Mouse (Mus musculus) stomach, adult 2 months (tissue): ENCODE results near the gene Gga1. TPM values are rescaled to one million over a fixed set of nuclear protein-coding genes. Genes with fewer than 3 reads are reported as not detected.

Experiments used
- polyA plus RNA-seq: library from polyadenylated mRNA; depleted of rRNA; stranded (reverse); fragments of >200 nt; gene quantifications from 2 replicates; pipeline ENCODE4 v1.2.3, GENCODE M21; 2012; rRNA removed

Gene Gga1
- polyA plus RNA-seq: 70.1 and 87.7 TPM in 2 replicates

GRCm38 (mm10) chr15:78876991-78877809 is at the start of gene Gga1:
Gene Gga1 (plus strand): TSS chr15:78877190.

GRCm38 (mm10) chr15:78842371-78843163 is 34.4 kb upstream of the Gga1 start, which contains the start of gene Cdc42ep1:
Gene Cdc42ep1 (plus strand): TSS chr15:78842624.

GRCm38 (mm10) chr15:78855303-78855965 is 21.6 kb upstream of the Gga1 start, which contains the start of gene Lgals2:
Gene Lgals2 (minus strand): TSS chr15:78855529.

GRCm38 (mm10) chr15:78899409-78899739 is 22.4 kb downstream of the Gga1 start, which contains the start of gene Gm49510:
Gene Gm49510 (plus strand): TSS chr15:78899667.

GRCm38 (mm10) chr15:78899740-78900584 is 23.0 kb downstream of the Gga1 start, which contains the start of gene Sh3bp1:
Gene Sh3bp1 (plus strand): TSS chr15:78899768.

GRCm38 (mm10) chr15:78913632-78914090 is 36.7 kb downstream of the Gga1 start, which contains the start of gene Pdxp:
Gene Pdxp (plus strand): TSS chr15:78913919.

GRCm38 (mm10) chr15:78926021-78926919 is 49.3 kb downstream of the Gga1 start, which contains the start of gene Lgals1:
Gene Lgals1 (plus strand): TSS chr15:78926725.

GRCm38 (mm10) chr15:78934784-78935320 is 57.9 kb downstream of the Gga1 start, which contains the start of gene Nol12:
Gene Nol12 (plus strand): TSS chr15:78934933.

Other genes with a start within 250 kb of the Gga1 start
- 0.09 and 0.11 TPM in 2 replicates for gene Elfn2, start 158.4 kb upstream of the Gga1 start, polyA plus RNA-seq
- 4.8 and 6.4 TPM in 2 replicates for gene Mfng, start 103.7 kb upstream of the Gga1 start, polyA plus RNA-seq
- gene Card10, start 74.1 kb upstream of the Gga1 start, polyA plus RNA-seq: 17.4 and 21.5 TPM in 2 replicates
- 95.3 and 99.7 TPM in 2 replicates for gene Cdc42ep1, start 34.6 kb upstream of the Gga1 start, polyA plus RNA-seq
- gene Lgals2, start 21.7 kb upstream of the Gga1 start, polyA plus RNA-seq: 1,065 and 1,817 TPM in 2 replicates
- 0.04 and 0.13 TPM in 2 replicates for gene Gm49510, start 22.5 kb downstream of the Gga1 start, polyA plus RNA-seq
- gene Sh3bp1, start 22.6 kb downstream of the Gga1 start, polyA plus RNA-seq: 84.9 and 94.6 TPM in 2 replicates
- 4.0 and 6.7 TPM in 2 replicates for gene Pdxp, start 36.7 kb downstream of the Gga1 start, polyA plus RNA-seq
- gene Lgals1, start 49.5 kb downstream of the Gga1 start, polyA plus RNA-seq: 167 and 196 TPM in 2 replicates
- 8.0 and 11.5 TPM in 2 replicates for gene Nol12, start 57.7 kb downstream of the Gga1 start, polyA plus RNA-seq
- 33.4 and 42.2 TPM in 2 replicates for gene Triobp, start 70.5 kb downstream of the Gga1 start, polyA plus RNA-seq
- 63.2 and 88.2 TPM in 2 replicates for gene H1f0, start 151.3 kb downstream of the Gga1 start, polyA plus RNA-seq
- 2.5 and 5.2 TPM in 2 replicates for gene Galr3, start 164.7 kb downstream of the Gga1 start, polyA plus RNA-seq
- gene Ankrd54, start 185.7 kb downstream of the Gga1 start, polyA plus RNA-seq: 65.3 and 91.0 TPM in 2 replicates
- 56.8 and 56.9 TPM in 2 replicates for gene Eif3l, start 198.0 kb downstream of the Gga1 start, polyA plus RNA-seq
- gene Micall1, start 231.7 kb downstream of the Gga1 start, polyA plus RNA-seq: 15.1 and 17.8 TPM in 2 replicates